Mouse (Mus musculus): ENCODE results near the gene Dnm3. TPM values are rescaled to one million over a fixed set of nuclear protein-coding genes. Genes with fewer than 3 reads are reported as not detected.

Dnm3 gene
- polyA plus RNA-seq, 1 experiment from 2014 or later = 27.7 TPM

DNA sequence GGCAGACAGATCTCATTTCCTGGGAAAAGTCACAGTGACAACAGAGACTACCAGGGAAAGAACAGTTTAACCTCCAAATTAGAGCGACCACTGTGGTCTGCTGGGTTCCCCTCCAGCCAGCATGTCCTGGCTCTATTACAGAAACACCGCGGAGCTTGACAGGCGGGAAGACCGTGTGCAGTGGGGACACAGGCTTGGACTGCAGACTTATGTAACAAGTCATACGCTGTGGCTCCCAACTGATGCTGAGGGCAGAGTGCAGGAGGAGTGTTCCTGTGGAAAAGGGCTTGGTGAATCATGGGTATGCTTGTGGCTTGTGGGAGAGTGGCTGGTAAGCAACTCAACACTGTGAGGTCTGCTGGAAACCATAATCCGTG lies 368.4 kb downstream of the Dnm3 start:
- Histone ChIP-seq H3K9ac (no peak overlapping the region), H3K9me3 (no peaks in the 10 kb centered on the region), H3K4me3 (no peak overlapping the region), H3K4me2 (no peak overlapping the region; the same call in 1 of the 2 replicates), H3K27me3 (no peaks in the 10 kb centered on the region), H3K36me3 (no peaks in the 10 kb centered on the region), H3K4me1 (peaks cover 30% of the 10 kb centered on the region), H3K27ac (peak overlapping the region; percentile 87)
- 0 out of 2 replicates have a peak, but pooled peaks have one; percentile 64 for ATAC-seq (ENCODE audit: insufficient number of reproducible peaks, insufficient read depth, low FRiP score, low TSS enrichment, low read depth)
- WGBS = 48% methylated on average over 7 of the region's 7 CpGs

DNA sequence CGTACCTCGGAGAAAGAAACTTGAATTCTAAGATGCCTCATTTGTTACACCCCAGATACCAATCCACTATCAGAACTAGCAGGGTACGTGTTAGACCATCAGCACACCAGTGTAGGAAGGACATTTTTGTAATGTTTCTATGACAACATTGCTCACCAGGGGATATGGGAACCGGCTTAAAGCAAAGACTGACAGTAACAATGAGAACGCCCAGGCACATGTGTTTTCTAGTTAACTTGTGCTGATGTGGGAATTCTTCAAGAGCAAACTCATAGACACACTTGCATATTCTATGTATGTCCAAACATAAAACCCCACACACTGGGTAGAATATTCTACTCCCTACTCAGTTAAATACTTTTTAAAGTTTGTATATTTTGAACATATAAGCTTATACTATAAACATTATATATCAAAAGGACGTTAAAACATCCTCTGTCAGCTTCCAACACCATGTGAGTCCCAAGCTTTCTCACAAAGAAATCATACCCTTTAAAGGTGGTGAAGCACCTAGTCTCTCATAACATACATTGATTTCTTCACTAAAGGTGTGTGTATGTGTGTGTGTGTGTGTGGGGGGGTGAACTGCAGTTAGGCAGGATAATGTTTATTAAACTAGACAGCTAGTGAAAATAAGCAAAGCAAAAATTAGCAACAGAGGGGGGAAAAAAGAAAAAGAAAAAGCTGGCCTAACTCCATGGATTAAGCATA lies 369.0 kb downstream of the Dnm3 start:
- no peak for ATAC-seq (ENCODE audit: insufficient number of reproducible peaks, insufficient read depth, low FRiP score, low TSS enrichment, low read depth)
- no peak overlapping the region; the same call in 1 of the 2 replicates for H3K4me2 ChIP-seq
- H3K9ac ChIP-seq = no peak overlapping the region
- no peaks in the 10 kb centered on the region for H3K36me3 ChIP-seq
- no peak overlapping the region for H3K4me3 ChIP-seq
- WGBS = 45% methylated on average over 6 of the region's 6 CpGs
- peaks cover 30% of the 10 kb centered on the region for H3K4me1 ChIP-seq
- H3K9me3 ChIP-seq = no peaks in the 10 kb centered on the region
- H3K27ac ChIP-seq = peak overlapping the region; percentile 87
- H3K27me3 ChIP-seq = no peaks in the 10 kb centered on the region

DNA sequence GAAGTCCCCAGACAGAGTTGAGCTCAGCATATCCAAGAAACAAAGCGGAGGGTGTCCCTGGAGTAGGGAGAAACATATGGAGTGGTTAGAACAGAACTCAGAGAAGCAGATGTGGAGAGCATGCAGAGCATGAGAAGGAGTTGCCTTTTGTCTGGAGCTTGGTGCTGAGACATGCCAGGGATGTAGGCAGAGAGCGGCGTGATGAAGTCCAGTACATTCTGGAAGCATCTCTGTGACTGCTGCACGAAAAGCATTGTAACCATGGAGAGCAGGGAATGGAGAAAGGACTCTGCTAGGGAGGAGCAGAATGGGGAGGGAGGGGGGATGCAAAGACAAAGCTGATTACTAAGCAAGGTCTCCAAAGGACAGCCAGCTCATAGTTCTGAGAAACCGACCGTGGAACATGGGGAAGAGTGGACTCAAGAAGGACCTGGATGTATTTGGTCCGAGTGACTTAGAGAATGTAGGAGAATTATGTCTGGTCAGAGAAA lies 369.6 kb downstream of the Dnm3 start:
- peak overlapping the region; percentile 87 for H3K27ac ChIP-seq
- 54% methylated on average over 7 of the region's 7 CpGs for WGBS
- H3K4me3 ChIP-seq = no peak overlapping the region
- H3K9ac ChIP-seq = no peak overlapping the region
- H3K4me2 ChIP-seq = no peak overlapping the region
- ATAC-seq (ENCODE audit: insufficient number of reproducible peaks, insufficient read depth, low FRiP score, low TSS enrichment, low read depth) = no peak
- H3K4me1 ChIP-seq = peaks cover 30% of the 10 kb centered on the region
- H3K36me3 ChIP-seq = no peaks in the 10 kb centered on the region
- H3K27me3 ChIP-seq = no peaks in the 10 kb centered on the region
- no peaks in the 10 kb centered on the region for H3K9me3 ChIP-seq

DNA sequence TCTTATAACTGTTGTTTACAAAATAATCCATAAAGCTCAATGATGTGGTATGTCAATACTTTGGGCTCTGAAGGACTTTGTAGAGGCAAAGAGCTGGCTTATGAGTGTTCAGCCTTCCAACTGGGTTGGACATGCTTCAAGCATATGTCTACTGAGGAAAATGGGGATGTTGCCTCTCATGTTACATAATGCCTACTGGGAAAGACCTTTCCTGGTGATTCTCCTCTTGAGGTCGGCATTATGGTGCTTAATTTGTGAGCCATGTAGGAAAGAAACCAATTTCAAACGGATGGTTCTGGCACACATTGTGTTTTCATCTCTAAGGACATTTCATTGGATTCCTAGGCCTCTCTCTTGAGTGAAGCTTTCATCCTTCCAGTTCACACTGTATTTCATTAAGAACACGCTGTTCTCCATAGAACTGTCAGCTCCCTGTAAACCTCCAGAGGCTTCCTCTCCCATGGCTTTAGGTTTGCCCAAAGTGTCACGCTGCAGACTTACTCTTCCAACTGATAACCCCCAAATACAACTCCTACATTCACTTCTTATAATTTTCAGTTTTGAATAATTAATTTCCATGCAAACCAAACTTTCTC lies 370.7 kb downstream of the Dnm3 start:
- peak overlapping the region; percentile 87; the same call in 1 of the 2 replicates for H3K27ac ChIP-seq
- no peak for ATAC-seq (ENCODE audit: insufficient number of reproducible peaks, insufficient read depth, low FRiP score, low TSS enrichment, low read depth)

DNA sequence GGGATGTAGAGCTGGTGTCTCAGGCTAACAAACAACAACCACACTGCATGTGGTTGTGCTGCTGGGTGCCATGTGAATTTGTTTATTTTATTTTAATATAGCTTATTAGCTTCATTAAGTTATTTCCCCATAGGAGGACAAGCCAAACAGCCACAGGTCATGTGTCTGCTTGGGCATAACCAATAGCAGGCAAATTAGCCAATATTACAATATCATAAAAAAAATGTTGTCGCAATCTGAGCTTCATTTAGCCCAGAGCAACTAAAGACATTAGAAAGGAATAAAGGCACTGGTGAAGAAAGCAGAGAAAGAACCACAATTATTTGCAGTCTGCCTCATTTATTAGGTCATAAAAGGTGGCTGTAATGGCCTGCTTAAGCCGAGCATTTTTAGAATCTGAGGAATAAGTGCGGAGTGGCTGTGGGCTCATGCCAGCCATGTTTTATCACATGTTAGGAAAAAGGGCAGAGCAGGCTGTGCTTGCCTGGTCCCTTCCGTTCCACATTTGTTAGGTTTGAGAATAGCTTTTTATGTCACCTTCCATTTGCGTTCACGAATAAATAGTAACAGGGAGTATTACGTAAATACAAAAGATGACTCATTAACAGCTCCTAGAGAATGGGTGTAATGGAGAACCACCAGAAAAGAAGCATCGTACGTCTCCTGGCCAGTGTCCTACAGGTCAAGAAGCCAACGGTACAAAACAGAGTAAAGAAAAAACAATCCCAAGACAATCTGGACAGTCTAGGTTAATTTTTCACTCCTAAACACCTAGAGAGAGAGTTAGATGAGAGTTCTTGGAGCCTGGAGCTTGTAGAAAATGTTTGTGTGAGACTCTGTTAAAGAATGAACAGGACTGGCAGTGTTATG lies 376.6 kb downstream of the Dnm3 start:
- no peaks in the 10 kb centered on the region for H3K27me3 ChIP-seq
- no peak overlapping the region for H3K9ac ChIP-seq
- ATAC-seq (ENCODE audit: insufficient number of reproducible peaks, insufficient read depth, low FRiP score, low TSS enrichment, low read depth) = no peak
- WGBS = 85% methylated on average over 10 of the region's 10 CpGs
- no peak overlapping the region for H3K4me3 ChIP-seq
- H3K9me3 ChIP-seq = no peaks in the 10 kb centered on the region
- H3K4me2 ChIP-seq = no peak overlapping the region
- H3K4me1 ChIP-seq = peaks cover 10% of the 10 kb centered on the region; the same call in 1 of the 2 replicates
- H3K27ac ChIP-seq = peak overlapping the region; percentile 60
- H3K36me3 ChIP-seq = no peaks in the 10 kb centered on the region

More for the DNA sequence above, 370.7 kb downstream of the Dnm3 start:
- H3K9ac ChIP-seq = no peak overlapping the region
- H3K4me2 ChIP-seq = no peak overlapping the region
- no peaks in the 10 kb centered on the region for H3K27me3 ChIP-seq
- H3K4me1 ChIP-seq = peaks cover 30% of the 10 kb centered on the region
- WGBS = 59% methylated on average over 4 of the region's 4 CpGs
- H3K9me3 ChIP-seq = no peaks in the 10 kb centered on the region
- H3K36me3 ChIP-seq = no peaks in the 10 kb centered on the region
- no peak overlapping the region for H3K4me3 ChIP-seq

DNA sequence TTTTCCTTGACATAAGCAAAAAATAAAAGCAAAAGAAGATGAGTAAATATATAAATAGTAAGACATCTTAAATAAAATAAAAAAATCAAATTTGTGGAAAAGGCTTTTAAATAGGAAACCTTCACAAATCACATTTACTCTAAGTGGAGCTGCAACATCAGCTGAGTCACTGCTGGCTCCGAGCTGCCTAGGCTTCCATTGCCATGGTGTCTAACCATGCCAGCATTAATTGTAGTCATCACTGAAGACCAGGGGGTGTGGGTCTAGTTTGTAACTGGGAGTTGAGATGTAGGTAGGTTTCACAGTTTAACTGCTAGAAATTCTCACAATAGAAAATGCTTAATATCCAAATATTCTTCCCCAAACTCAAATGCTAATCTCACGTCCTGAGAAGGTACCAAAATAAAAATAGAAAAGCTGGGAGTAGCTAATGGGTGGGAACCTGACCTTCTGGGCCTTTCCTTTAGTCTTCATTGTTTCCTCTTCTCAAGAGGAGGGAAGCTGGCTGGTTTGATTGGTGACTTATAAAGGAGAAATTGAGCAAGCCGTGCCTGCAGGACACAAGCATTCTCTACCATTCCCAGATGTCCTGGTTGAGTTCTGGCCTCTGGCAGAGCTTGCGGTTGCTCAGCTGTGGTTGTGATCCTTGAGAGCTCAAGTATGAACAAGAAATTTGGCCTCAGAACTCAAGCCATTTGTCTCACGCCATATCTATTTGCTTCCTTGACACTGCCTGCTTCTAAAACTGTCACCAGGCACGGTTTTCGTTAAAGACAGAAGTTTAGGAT lies 377.6 kb downstream of the Dnm3 start:
- Histone ChIP-seq H3K9me3 (no peaks in the 10 kb centered on the region), H3K9ac (no peak overlapping the region), H3K27ac (peak overlapping the region; percentile 60), H3K36me3 (no peaks in the 10 kb centered on the region), H3K4me3 (no peak overlapping the region), H3K4me2 (no peak overlapping the region), H3K4me1 (peaks cover 10% of the 10 kb centered on the region; the same call in 1 of the 2 replicates), H3K27me3 (no peaks in the 10 kb centered on the region)
- 65% methylated on average over 7 of the region's 7 CpGs for WGBS
- ATAC-seq (ENCODE audit: insufficient number of reproducible peaks, insufficient read depth, low FRiP score, low TSS enrichment, low read depth) = no peak

DNA sequence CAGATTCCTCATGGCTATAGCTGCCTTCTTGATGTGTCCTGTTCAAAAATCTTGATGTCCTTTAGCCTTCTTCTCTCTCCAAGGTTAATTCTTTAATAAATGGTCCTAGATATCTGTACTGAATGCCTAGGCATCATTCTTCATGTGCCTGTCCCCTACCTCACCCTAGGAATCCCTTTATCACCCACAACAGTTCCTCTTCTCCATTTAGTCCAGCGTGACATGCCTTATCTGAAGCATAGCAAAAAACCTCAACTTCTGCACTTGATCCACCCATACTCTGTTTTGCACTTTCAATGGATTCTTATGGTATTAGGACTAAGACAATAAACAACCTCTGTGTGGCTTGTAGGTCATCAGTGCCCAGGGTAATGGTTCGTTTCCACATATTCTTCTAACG lies 378.6 kb downstream of the Dnm3 start:
- H3K4me2 ChIP-seq = no peak overlapping the region
- H3K4me3 ChIP-seq = no peak overlapping the region
- no peaks in the 10 kb centered on the region for H3K27me3 ChIP-seq
- no peaks in the 10 kb centered on the region for H3K9me3 ChIP-seq
- no peak overlapping the region for H3K9ac ChIP-seq
- H3K4me1 ChIP-seq = peaks cover 10% of the 10 kb centered on the region; the same call in 1 of the 2 replicates
- 91% methylated on average over 3 of the region's 3 CpGs for WGBS
- H3K36me3 ChIP-seq = no peaks in the 10 kb centered on the region
- no peak overlapping the region for H3K27ac ChIP-seq
- ATAC-seq (ENCODE audit: insufficient number of reproducible peaks, insufficient read depth, low FRiP score, low TSS enrichment, low read depth) = no peak

DNA sequence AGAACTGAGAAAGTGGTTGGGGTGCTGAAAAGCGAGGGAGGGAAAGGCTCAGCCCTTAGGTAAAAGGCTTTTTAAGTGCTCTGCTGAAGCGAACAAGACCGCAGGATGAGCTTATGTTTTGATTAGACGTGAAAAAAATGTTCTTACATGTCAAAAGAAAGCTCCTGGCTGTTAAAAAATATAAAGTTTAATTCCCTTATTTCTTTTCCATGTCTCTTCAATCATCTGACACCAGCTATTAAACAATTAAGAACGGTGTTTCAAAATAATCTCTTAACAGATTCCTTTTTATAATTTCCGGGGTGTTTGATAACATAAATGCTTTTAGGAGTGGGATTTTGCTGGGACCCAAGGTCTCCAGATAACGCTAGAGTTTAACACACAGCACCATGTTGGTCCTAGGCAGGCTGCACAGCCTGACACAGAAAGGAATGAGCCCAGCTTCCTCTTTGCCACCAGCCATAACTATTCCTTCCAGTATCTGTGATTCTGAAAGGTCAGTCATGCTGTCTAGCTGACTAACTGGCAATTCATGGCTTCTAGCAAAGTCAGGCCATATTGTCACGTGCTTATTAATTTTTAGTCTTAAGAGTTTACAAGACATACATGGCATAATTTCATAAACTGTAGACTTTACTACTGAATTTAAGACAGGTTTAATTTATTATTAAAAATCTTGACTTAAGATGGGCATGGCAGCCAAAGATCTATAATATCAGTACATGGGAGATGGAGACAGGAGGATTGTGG lies 383.1 kb downstream of the Dnm3 start:
- Histone ChIP-seq H3K4me2 (no peak overlapping the region), H3K27me3 (no peaks in the 10 kb centered on the region), H3K9ac (no peak overlapping the region), H3K4me3 (no peak overlapping the region), H3K9me3 (peaks cover 3% of the 10 kb centered on the region; the same call in 1 of the 2 replicates), H3K36me3 (no peaks in the 10 kb centered on the region), H3K27ac (peak overlapping the region; percentile 41; the same call in 1 of the 2 replicates), H3K4me1 (peaks cover 5% of the 10 kb centered on the region)
- 72% methylated on average over 8 of the region's 8 CpGs for WGBS
- ATAC-seq (ENCODE audit: insufficient number of reproducible peaks, insufficient read depth, low FRiP score, low TSS enrichment, low read depth) = no peak

DNA sequence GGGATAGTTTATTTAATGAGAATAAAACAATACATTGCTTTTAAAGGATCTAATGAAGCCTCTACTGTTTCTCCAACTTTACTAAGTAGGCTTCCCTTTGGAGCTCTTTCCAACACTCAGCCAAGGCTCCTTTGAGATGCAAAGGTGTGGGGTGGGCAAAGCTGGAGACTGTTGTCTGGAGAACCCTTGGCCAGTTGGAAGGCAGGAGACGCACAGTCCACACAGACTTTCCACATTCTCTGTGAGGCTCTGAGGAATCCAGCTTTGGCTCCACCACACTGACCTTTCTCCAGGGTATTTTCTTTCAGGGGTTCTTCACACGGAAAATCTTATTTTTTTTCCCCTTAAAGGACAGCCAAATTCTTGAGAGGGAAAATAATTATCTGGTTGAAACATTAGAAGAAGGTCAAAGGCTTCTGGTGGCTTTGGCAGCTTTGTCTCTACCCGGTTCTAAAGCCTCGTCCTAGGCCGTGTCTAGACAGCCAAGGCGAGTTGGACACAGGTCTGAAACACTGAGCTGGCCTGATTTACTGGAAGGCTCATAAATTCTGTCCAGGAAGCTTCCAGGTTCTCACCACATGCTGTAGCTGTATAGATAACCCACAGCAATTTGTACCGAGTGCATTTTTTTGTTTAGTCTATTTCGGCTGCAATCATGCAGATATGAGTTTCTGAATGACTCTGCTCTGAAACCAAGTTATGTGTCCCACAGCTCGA lies 383.9 kb downstream of the Dnm3 start:
- peaks cover 3% of the 10 kb centered on the region; the same call in 1 of the 2 replicates for H3K9me3 ChIP-seq
- no peak overlapping the region for H3K4me3 ChIP-seq
- H3K36me3 ChIP-seq = no peaks in the 10 kb centered on the region
- no peaks in the 10 kb centered on the region for H3K27me3 ChIP-seq
- peak overlapping the region; percentile 41 for H3K27ac ChIP-seq
- WGBS = 53% methylated on average over 9 of the region's 9 CpGs
- H3K4me2 ChIP-seq = no peak overlapping the region
- no peak for ATAC-seq (ENCODE audit: insufficient number of reproducible peaks, insufficient read depth, low FRiP score, low TSS enrichment, low read depth)
- H3K9ac ChIP-seq = no peak overlapping the region
- peaks cover 5% of the 10 kb centered on the region for H3K4me1 ChIP-seq
